ENCODE assay signal across 22 mouse cellular contexts in genomic region chr1:166139113-166139512, GRCm38 (mm10). TPM values are rescaled to one million over a fixed set of nuclear protein-coding genes. Genes with fewer than 3 reads are reported as not detected.
"Had no signal": no experiment of that assay in that cellular context is flagged by ENCODE, and none has a peak within 500 bp of the region (broad histone marks: within the 10 kb centered on the region; RNA-seq: fewer than 3 reads in every experiment).

No protein-coding gene starts in this region.

- H3K4me1 ChIP-seq: neural tube, embryonic 12.5 days; stomach, embryonic 15.5 days had no signal

- H3K27me3 ChIP-seq: limb, embryonic 13.5 days; liver, embryonic 15.5 days; lung, embryonic 15.5 days; neural tube, embryonic 12.5 days; neural tube, embryonic 15.5 days; stomach, embryonic 15.5 days had no signal

- ATAC-seq: liver, embryonic 12.5 days had no signal

- H3K4me3 ChIP-seq: layer of hippocampus, adult 2 months; limb, embryonic 10.5 days; limb, embryonic 13.5 days; liver, embryonic 12.5 days; liver, embryonic 15.5 days; lung, embryonic 15.5 days; megakaryocyte, embryonic 14.5 days; midbrain, embryonic 10.5 days; neural tube, embryonic 12.5 days; neural tube, embryonic 15.5 days; stomach, embryonic 15.5 days had no signal

- H3K36me3 ChIP-seq: limb, embryonic 10.5 days; limb, embryonic 13.5 days; liver, embryonic 12.5 days; liver, embryonic 15.5 days; lung, embryonic 15.5 days; midbrain, embryonic 10.5 days; neural tube, embryonic 12.5 days; neural tube, embryonic 15.5 days; stomach, embryonic 15.5 days had no signal

- DNase-seq: layer of hippocampus, adult 9-11 months; liver; lung, adult 18-20 months; lung, postnatal 10 days; lung, postnatal 36 days; thymus, postnatal 25 days had no signal

- H3K27ac ChIP-seq: kidney, postnatal 0 days; layer of hippocampus, adult 2 months; limb, embryonic 10.5 days; limb, embryonic 13.5 days; liver, embryonic 12.5 days; liver, embryonic 15.5 days; lung, embryonic 15.5 days; midbrain, embryonic 10.5 days; neural tube, embryonic 12.5 days; neural tube, embryonic 15.5 days; stomach, embryonic 15.5 days had no signal

- H3K9me3 ChIP-seq: limb, embryonic 10.5 days; limb, embryonic 13.5 days; liver, embryonic 12.5 days; liver, embryonic 15.5 days; lung, embryonic 15.5 days; midbrain, embryonic 10.5 days; neural tube, embryonic 12.5 days; neural tube, embryonic 15.5 days; stomach, embryonic 15.5 days had no signal

- H3K4me2 ChIP-seq: limb, embryonic 13.5 days; lung, embryonic 15.5 days; neural tube, embryonic 12.5 days; neural tube, embryonic 15.5 days; stomach, embryonic 15.5 days had no signal

- H3K9ac ChIP-seq: limb, embryonic 13.5 days; liver, embryonic 12.5 days; liver, embryonic 15.5 days; lung, embryonic 15.5 days; neural tube, embryonic 12.5 days; neural tube, embryonic 15.5 days; stomach, embryonic 15.5 days had no signal

RNA-seq across cellular contexts. Expression of gene Gpa33, which starts 9.1 kb away (rescaled TPM):
- total RNA-seq: layer of hippocampus, adult 2 months; layer of hippocampus, postnatal 25 days; left cerebral cortex, adult 18-20 months; left cerebral cortex, postnatal 25 days had no signal
- polyA plus RNA-seq: liver, embryonic 12.5 days; lung, embryonic 15.5 days; midbrain, embryonic 14.5 days; neural tube, embryonic 15.5 days had no signal

RNA-seq across cellular contexts. Expression of gene Dusp27, which starts 11.4 kb away (rescaled TPM):
- total RNA-seq: layer of hippocampus, adult 2 months had no signal
